Mouse (Mus musculus): ENCODE results near the gene Ncdn. TPM values are rescaled to one million over a fixed set of nuclear protein-coding genes. Genes with fewer than 3 reads are reported as not detected.

Ncdn gene
- 8.8 and 10.5 TPM in 2 replicates for polyA plus RNA-seq (2015; fragmentation: Nextera tagmentation; extraction: Ambion mirVana)

- Histone ChIP-seq H3K4me2 (peak within 1 kb of the TSS; percentile 98), H3K9me3 (replicated peaks) (no peaks in the 10 kb centered on the region), H3K36me3 (peaks cover 22% of the 10 kb centered on the region), H3K4me1 (replicated peaks) (peaks cover 38% of the 10 kb centered on the region), H3K27me3 (no peaks in the 10 kb centered on the region), H3K4me3 (replicated peaks) (peak within 1 kb of the TSS; percentile 80), H3K9ac (peak within 1 kb of the TSS; percentile 87), H3K27ac (peak within 1 kb of the TSS; percentile 84)
- under 1% methylated on average over 69 of the region's 71 CpGs for WGBS (ENCODE audit: insufficient replicate concordance)
- ATAC-seq (ENCODE audit: low read depth) (peak; percentile 99), DNase-seq (peak; percentile 95)
Observed at GRCm38 (mm10) chr4:126753268-126754230, at the start of gene Ncdn, which contains the start of gene AU040320. TSS of gene Ncdn (minus strand) at chr4:126753438. TSS of gene AU040320 (plus strand) at chr4:126753544.

GRCm38 (mm10) chr4:126802174-126802573 lies 48.9 kb upstream of the Ncdn start:
- Histone ChIP-seq H3K9ac (no peak overlapping the region), H3K27ac (no peak overlapping the region), H3K4me1 (replicated peaks) (peaks cover 38% of the 10 kb centered on the region), H3K36me3 (no peaks in the 10 kb centered on the region), H3K4me3 (replicated peaks) (no peak overlapping the region), H3K27me3 (no peaks in the 10 kb centered on the region), H3K4me2 (no peak overlapping the region), H3K9me3 (replicated peaks) (no peaks in the 10 kb centered on the region)
- WGBS (ENCODE audit: insufficient replicate concordance): 77% methylated on average over 8 of the region's 8 CpGs
- DNase-seq (no peak), ATAC-seq (ENCODE audit: low read depth) (no peak)

GRCm38 (mm10) chr4:126792341-126793102 lies 39.3 kb upstream of the Ncdn start:
- Histone ChIP-seq H3K4me3 (replicated peaks) (no peak overlapping the region), H3K9ac (no peak overlapping the region), H3K27ac (no peak overlapping the region), H3K27me3 (no peaks in the 10 kb centered on the region), H3K36me3 (peaks cover 18% of the 10 kb centered on the region), H3K9me3 (replicated peaks) (no peaks in the 10 kb centered on the region), H3K4me2 (no peak overlapping the region), H3K4me1 (replicated peaks) (no peaks in the 10 kb centered on the region)
- DNase-seq: no peak
- ATAC-seq (ENCODE audit: low read depth): no peak
- WGBS (ENCODE audit: insufficient replicate concordance): 84% methylated on average over 7 of the region's 7 CpGs

GRCm38 (mm10) chr4:126782996-126783395 lies 29.8 kb upstream of the Ncdn start:
- WGBS (ENCODE audit: insufficient replicate concordance): 69% methylated on average over 8 of the region's 8 CpGs
- no peaks in the 10 kb centered on the region for H3K9me3 ChIP-seq (replicated peaks)
- H3K27ac ChIP-seq: no peak overlapping the region
- H3K27me3 ChIP-seq: no peaks in the 10 kb centered on the region
- no peaks in the 10 kb centered on the region for H3K36me3 ChIP-seq
- no peak overlapping the region for H3K9ac ChIP-seq
- no peaks in the 10 kb centered on the region for H3K4me1 ChIP-seq (replicated peaks)
- DNase-seq (no peak), ATAC-seq (ENCODE audit: low read depth) (no peak)
- no peak overlapping the region for H3K4me3 ChIP-seq (replicated peaks)
- H3K4me2 ChIP-seq: no peak overlapping the region

GRCm38 (mm10) chr4:126782512-126782911 lies 29.3 kb upstream of the Ncdn start:
- 82% methylated on average over 8 of the region's 8 CpGs for WGBS (ENCODE audit: insufficient replicate concordance)
- DNase-seq (no peak), ATAC-seq (ENCODE audit: low read depth) (no peak)
- Histone ChIP-seq H3K9me3 (replicated peaks) (no peaks in the 10 kb centered on the region), H3K9ac (no peak overlapping the region), H3K27ac (no peak overlapping the region), H3K36me3 (no peaks in the 10 kb centered on the region), H3K27me3 (no peaks in the 10 kb centered on the region), H3K4me1 (replicated peaks) (no peaks in the 10 kb centered on the region), H3K4me3 (replicated peaks) (no peak overlapping the region), H3K4me2 (no peak overlapping the region)

GRCm38 (mm10) chr4:126781871-126782270 lies 28.6 kb upstream of the Ncdn start:
- ATAC-seq (ENCODE audit: low read depth) (no peak), DNase-seq (no peak)
- H3K4me1 ChIP-seq (replicated peaks): no peaks in the 10 kb centered on the region
- no peak overlapping the region for H3K27ac ChIP-seq
- WGBS (ENCODE audit: insufficient replicate concordance): 70% methylated on average over 3 of the region's 3 CpGs
- no peaks in the 10 kb centered on the region for H3K27me3 ChIP-seq
- H3K9ac ChIP-seq: no peak overlapping the region
- H3K4me3 ChIP-seq (replicated peaks): no peak overlapping the region
- H3K36me3 ChIP-seq: no peaks in the 10 kb centered on the region
- H3K9me3 ChIP-seq (replicated peaks): no peaks in the 10 kb centered on the region
- no peak overlapping the region for H3K4me2 ChIP-seq

GRCm38 (mm10) chr4:126779826-126780775 lies 26.9 kb upstream of the Ncdn start:
- Histone ChIP-seq H3K9ac (no peak overlapping the region), H3K9me3 (replicated peaks) (no peaks in the 10 kb centered on the region), H3K4me2 (no peak overlapping the region), H3K4me3 (replicated peaks) (no peak overlapping the region), H3K4me1 (replicated peaks) (no peaks in the 10 kb centered on the region), H3K27me3 (no peaks in the 10 kb centered on the region), H3K36me3 (no peaks in the 10 kb centered on the region), H3K27ac (no peak overlapping the region)
- ATAC-seq (ENCODE audit: low read depth) (no peak), DNase-seq (no peak)
- WGBS (ENCODE audit: insufficient replicate concordance): 79% methylated on average over 12 of the region's 12 CpGs

- H3K9me3 ChIP-seq (replicated peaks): no peaks in the 10 kb centered on the region
- H3K4me1 ChIP-seq (replicated peaks): no peaks in the 10 kb centered on the region
- no peak overlapping the region for H3K27ac ChIP-seq
- DNase-seq (no peak), ATAC-seq (ENCODE audit: low read depth) (no peak)
- no peak overlapping the region for H3K9ac ChIP-seq
- WGBS (ENCODE audit: insufficient replicate concordance): 68% methylated on average over 8 of the region's 8 CpGs
- H3K4me2 ChIP-seq: no peak overlapping the region
- no peak overlapping the region for H3K4me3 ChIP-seq (replicated peaks)
- no peaks in the 10 kb centered on the region for H3K27me3 ChIP-seq
- no peaks in the 10 kb centered on the region for H3K36me3 ChIP-seq
Observed at GRCm38 (mm10) chr4:126779148-126779581, 25.9 kb upstream of the Ncdn start.

- Histone ChIP-seq H3K9me3 (replicated peaks) (no peaks in the 10 kb centered on the region), H3K4me2 (no peak overlapping the region), H3K36me3 (no peaks in the 10 kb centered on the region), H3K27ac (no peak overlapping the region), H3K4me3 (replicated peaks) (no peak overlapping the region), H3K4me1 (replicated peaks) (peaks cover 10% of the 10 kb centered on the region; the same call in 1 of the 2 replicates), H3K27me3 (no peaks in the 10 kb centered on the region), H3K9ac (no peak overlapping the region)
- DNase-seq (no peak), ATAC-seq (ENCODE audit: low read depth) (no peak)
- 65% methylated on average over 1 of the region's 1 CpGs for WGBS (ENCODE audit: insufficient replicate concordance)
Observed at GRCm38 (mm10) chr4:126775182-126775581, 21.9 kb upstream of the Ncdn start.

- ATAC-seq (ENCODE audit: low read depth) (no peak), DNase-seq (no peak)
- WGBS (ENCODE audit: insufficient replicate concordance): 73% methylated on average over 6 of the region's 6 CpGs
- H3K4me3 ChIP-seq (replicated peaks): no peak overlapping the region
- H3K27me3 ChIP-seq: no peaks in the 10 kb centered on the region
- H3K27ac ChIP-seq: no peak overlapping the region
- H3K36me3 ChIP-seq: no peaks in the 10 kb centered on the region
- H3K9ac ChIP-seq: no peak overlapping the region
- peaks cover 23% of the 10 kb centered on the region for H3K4me1 ChIP-seq (replicated peaks)
- H3K4me2 ChIP-seq: no peak overlapping the region
- H3K9me3 ChIP-seq (replicated peaks): no peaks in the 10 kb centered on the region
Observed at GRCm38 (mm10) chr4:126773871-126774270, 20.6 kb upstream of the Ncdn start.

All from liver, embryonic 13.5 days (tissue).